Mouse (Mus musculus) midbrain, embryonic 11.5 days (tissue): ENCODE measurements at regions not wholly inside any gene's neighbourhood (a gene's known extent, or its start where the extent isn't known, plus 50 kb on each side); places are given as distances from the start of the nearest gene placed in this dataset.

ENCODE experiments used
- ATAC-seq: fragments of 200-750 bp; cut with Nextera tagmentation; 2 replicates; pipeline ENCODE4 v1.8.0; 2017; ENCODE audit warnings: moderate TSS enrichment, moderate library complexity; ENCODE audit not compliant: low FRiP score
- DNase-seq: peaks from one replicate; pipeline ENCODE4 v3.0.0; 2015; ENCODE audit warnings: low spot score; ENCODE audit errors: missing footprints
- H3K27ac ChIP-seq: fragments of 300-500 bp; sonication (generic); 2 replicates; pipeline ENCODE4 v1.5.1; 2014; ENCODE audit warnings: low read depth, low read length
- H3K27me3 ChIP-seq: fragments of 300-500 bp; sonication (generic); 2 replicates; pipeline ENCODE4 v1.6.1; 2014; ENCODE audit warnings: mild to moderate bottlenecking, low read length, moderate library complexity, mixed read lengths; ENCODE audit not compliant: control insufficient read depth, insufficient read depth
- H3K36me3 ChIP-seq: fragments of 300-500 bp; sonication (generic); 2 replicates; pipeline ENCODE4 v1.6.1; 2014; ENCODE audit warnings: mild to moderate bottlenecking, low read length, moderate library complexity, mixed read lengths; ENCODE audit not compliant: control insufficient read depth, insufficient read depth
- H3K4me1 ChIP-seq: fragments of 300-500 bp; sonication (generic); 2 replicates; pipeline ENCODE4 v1.6.1; 2014; ENCODE audit warnings: low read length; ENCODE audit not compliant: control insufficient read depth, insufficient read depth
- H3K4me2 ChIP-seq: fragments of 300-500 bp; sonication (generic); 2 replicates; pipeline ENCODE4 v1.6.1; 2014; ENCODE audit warnings: mild to moderate bottlenecking, moderate library complexity
- H3K4me3 ChIP-seq: fragments of 300-500 bp; sonication (generic); 2 replicates; pipeline ENCODE4 v1.5.1; 2014; ENCODE audit warnings: low read depth, low read length
- H3K9ac ChIP-seq: fragments of 300-500 bp; sonication (generic); 2 replicates; pipeline ENCODE4 v1.6.1; 2014; ENCODE audit warnings: low read length
- H3K9me3 ChIP-seq: fragments of 300-500 bp; sonication (generic); 2 replicates; pipeline ENCODE4 v1.6.1; 2016; ENCODE audit warnings: low read length; ENCODE audit not compliant: control insufficient read depth
- WGBS: fragments of 180-500 bp; shearing (Covaris S2); extraction: QIAGEN DNeasy Blood & Tissue Kit; methylation state at CpG from one replicate; pipeline ENCODE4 v1.1.7; 2014; 5-methylcytosine and 5-hydroxymethylcytosine counted together

DNA sequence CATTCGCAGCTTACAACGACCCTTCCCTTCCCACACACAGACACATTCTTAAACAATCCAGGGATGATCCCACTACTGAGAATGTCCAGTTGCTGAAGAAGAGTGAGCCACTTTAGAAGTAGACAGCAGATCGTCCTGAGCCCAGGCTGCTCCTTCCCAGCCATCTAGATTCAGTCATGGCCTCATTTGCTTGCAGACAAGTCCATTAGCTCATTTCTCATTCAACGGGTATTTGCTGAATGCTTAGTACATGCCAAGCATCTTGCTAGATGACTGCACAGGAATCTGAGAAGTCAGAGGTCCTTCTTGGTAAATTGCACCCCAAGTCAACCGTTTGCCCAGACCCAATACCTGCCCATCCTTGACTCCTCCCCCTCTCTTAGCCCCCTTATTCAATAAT is 57.8 kb downstream of the Ier5 start:
- Histone ChIP-seq H3K9me3 (no peaks in the 10 kb centered on the region), H3K9ac (no peak overlapping the region), H3K4me2 (no peak overlapping the region), H3K27ac (no peak overlapping the region), H3K4me1 (no peaks in the 10 kb centered on the region), H3K4me3 (no peak overlapping the region), H3K36me3 (no peaks in the 10 kb centered on the region), H3K27me3 (no peaks in the 10 kb centered on the region)
- WGBS, result 75% methylated on average over 5 of the region's 5 CpGs
- DNase-seq, result no peak
- no peak for ATAC-seq

GRCm38 (mm10) chr1:155040939-155041371 is 58.5 kb downstream of the Ier5 start:
- ATAC-seq, result no peak
- WGBS, result 86% methylated on average over 1 of the region's 1 CpGs
- DNase-seq, result no peak
- Histone ChIP-seq H3K27me3 (no peaks in the 10 kb centered on the region), H3K4me2 (no peak overlapping the region), H3K4me1 (no peaks in the 10 kb centered on the region), H3K9me3 (no peaks in the 10 kb centered on the region), H3K36me3 (no peaks in the 10 kb centered on the region), H3K27ac (no peak overlapping the region), H3K4me3 (no peak overlapping the region), H3K9ac (no peak overlapping the region)

DNA sequence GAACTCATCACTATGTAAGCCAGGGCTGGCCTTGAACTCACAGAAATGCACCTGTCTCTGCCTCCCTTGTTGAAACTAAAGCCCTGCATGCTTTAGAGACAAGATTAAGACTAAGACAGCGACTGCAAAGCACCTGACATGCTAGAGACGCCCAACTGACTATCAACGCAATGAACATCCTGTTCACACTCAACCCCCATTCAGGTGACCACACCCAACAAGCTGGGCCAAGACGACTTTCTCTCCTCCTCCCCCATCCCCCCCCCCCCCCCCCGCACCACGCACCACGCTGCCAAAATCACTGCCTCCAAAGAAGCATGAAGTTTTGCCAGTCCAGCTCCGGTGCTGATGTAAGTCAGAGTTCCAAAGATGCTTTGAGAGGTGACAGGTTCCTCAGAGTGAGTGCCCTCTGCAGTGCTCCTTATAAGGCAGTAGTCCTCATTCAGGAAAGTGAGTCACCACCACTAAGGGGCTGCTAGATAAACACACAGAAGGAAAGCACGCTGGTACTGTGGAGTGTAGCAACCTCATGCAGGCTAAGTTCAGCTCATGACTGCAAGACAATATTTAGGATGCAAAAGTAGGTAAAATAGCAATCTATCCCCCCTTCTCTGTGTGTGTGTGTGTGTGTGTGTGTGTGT is 59.2 kb downstream of the Ier5 start:
- Histone ChIP-seq H3K27ac (no peak overlapping the region), H3K9me3 (no peaks in the 10 kb centered on the region), H3K4me2 (no peak overlapping the region), H3K36me3 (no peaks in the 10 kb centered on the region), H3K4me1 (no peaks in the 10 kb centered on the region), H3K4me3 (no peak overlapping the region), H3K27me3 (no peaks in the 10 kb centered on the region), H3K9ac (no peak overlapping the region)
- ATAC-seq (no peak), DNase-seq (no peak)
- WGBS, result 64% methylated on average over 6 of the region's 9 CpGs

DNA sequence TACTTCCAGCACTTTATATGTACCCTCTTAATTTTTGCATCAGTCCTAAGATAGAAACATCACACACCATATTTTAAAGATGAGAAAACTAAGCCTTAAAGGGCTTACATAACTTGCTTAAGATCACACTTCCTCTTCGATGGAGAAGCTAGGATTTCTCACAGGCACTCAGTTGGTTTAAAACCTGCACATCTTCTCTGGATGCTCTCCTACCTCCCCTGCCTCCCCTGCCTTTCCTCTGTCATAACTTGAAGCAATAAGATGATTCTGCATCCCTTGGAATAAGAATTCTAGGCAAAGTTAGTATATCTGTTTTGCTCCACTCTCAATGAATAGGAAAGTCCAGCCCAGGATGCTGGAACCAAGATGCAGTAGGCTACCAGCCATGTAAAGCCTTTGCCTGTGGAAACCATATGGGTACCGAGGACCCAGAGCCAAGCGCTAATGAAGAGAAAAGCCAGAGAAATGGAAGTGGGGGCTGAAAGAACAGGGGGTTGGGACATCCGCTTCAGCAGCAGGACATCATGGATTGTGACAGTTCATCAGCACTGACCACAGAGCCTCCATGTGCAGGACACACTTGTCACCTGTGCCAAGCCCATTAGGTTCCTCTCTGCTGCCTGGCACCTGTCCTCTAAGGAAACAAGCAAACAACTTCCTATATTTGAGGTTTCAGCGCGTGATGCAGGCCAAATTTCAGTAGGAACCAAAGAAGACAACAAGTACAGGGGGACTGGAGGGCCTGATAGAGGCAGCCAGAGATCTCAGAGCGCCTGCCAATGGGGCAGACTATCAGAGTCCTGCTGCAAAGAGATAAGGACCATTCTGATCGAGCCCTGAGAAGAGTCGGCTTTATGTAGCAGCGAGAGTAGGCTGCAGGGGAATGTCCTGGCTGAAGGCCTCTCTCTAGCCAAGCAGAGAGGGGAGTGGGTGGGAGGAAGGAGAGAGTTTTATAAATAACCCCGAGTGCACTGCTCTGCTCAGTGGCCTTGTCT is 60.5 kb downstream of the Ier5 start:
- ATAC-seq (no peak), DNase-seq (no peak)
- Histone ChIP-seq H3K27me3 (no peaks in the 10 kb centered on the region), H3K4me1 (no peaks in the 10 kb centered on the region), H3K9ac (no peak overlapping the region), H3K27ac (no peak overlapping the region), H3K9me3 (no peaks in the 10 kb centered on the region), H3K36me3 (no peaks in the 10 kb centered on the region), H3K4me3 (no peak overlapping the region), H3K4me2 (no peak overlapping the region)
- 79% methylated on average over 11 of the region's 11 CpGs for WGBS

GRCm38 (mm10) chr1:155037479-155037878 is 62.0 kb downstream of the Ier5 start:
- no peak overlapping the region for H3K27ac ChIP-seq
- H3K36me3 ChIP-seq, result no peaks in the 10 kb centered on the region
- no peak for ATAC-seq

DNA sequence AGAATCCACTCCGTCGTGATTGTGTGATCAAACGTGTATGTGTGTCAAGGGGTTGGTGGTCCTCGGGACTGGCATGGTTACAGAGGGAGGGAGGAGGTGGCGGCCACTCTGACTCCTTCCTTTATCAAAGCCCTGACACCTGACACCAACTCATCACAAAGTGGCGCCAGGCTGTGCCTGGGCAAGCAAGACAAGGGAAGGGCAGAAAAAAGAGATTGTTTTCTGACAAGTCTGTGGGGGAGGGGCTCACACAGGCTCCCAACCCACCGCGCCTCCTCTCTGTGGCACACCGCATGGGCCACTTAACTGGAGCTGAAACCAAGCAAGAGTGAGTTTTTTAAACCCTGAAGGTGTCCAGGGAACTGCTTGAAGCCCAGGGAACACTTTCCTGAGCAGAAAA is 68.5 kb downstream of the Ier5 start:
- H3K9me3 ChIP-seq, result no peaks in the 10 kb centered on the region
- no peak overlapping the region for H3K4me3 ChIP-seq
- WGBS, result 10% methylated on average over 9 of the region's 9 CpGs
- H3K27me3 ChIP-seq, result no peaks in the 10 kb centered on the region
- peaks cover 7% of the 10 kb centered on the region; the same call in 1 of the 2 replicates for H3K4me1 ChIP-seq
- H3K9ac ChIP-seq, result no peak overlapping the region
- H3K36me3 ChIP-seq, result no peaks in the 10 kb centered on the region
- H3K4me2 ChIP-seq, result no peak overlapping the region
- ATAC-seq, result peak; percentile 31; the same call in 1 of the 2 replicates
- DNase-seq, result no peak
- no peak overlapping the region for H3K27ac ChIP-seq

More at GRCm38 (mm10) chr1:155037479-155037878, 62.0 kb downstream of the Ier5 start:
- no peak for DNase-seq
- Histone ChIP-seq H3K4me1 (no peaks in the 10 kb centered on the region), H3K27me3 (no peaks in the 10 kb centered on the region), H3K4me3 (no peak overlapping the region), H3K4me2 (no peak overlapping the region), H3K9me3 (no peaks in the 10 kb centered on the region), H3K9ac (no peak overlapping the region)
- WGBS, result 96% methylated on average over 3 of the region's 3 CpGs

DNA sequence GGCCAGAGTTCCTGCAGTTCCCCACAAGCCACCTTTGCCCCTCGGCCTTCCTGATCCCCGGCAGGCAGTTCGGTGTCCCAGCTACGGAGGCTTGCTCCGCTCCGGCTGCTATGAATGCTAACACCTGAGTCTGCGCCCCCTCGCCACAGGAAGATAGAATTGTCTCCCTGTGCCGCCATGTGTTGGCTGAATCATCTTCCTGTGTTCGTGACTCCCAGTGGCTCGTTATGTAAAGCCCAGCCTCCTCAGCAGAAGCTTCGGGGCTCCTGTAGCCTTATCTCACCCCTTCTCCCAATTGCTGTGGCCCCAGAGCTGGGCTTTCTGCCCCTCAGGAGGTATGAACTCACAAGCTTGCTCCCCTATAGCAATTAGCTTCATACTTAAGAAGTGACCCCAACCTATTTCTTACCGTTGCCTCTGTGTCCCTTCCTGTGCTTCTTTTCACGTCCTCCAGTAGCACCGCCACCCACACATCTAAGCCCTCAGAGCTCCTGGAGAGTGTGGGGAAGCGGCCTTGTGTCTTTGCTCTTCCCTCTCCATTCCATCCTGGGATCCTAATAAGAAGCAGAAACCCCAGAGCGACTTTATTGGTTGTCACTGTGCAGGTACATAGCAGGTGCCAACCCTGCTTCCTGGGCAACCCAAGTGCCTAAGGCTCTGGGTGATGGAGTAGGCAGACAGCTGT is 70.1 kb downstream of the Ier5 start:
- peaks cover 7% of the 10 kb centered on the region; the same call in 1 of the 2 replicates for H3K4me1 ChIP-seq

GRCm38 (mm10) chr1:155028735-155029134 is 70.7 kb downstream of the Ier5 start:
- H3K4me1 ChIP-seq, result peaks cover 7% of the 10 kb centered on the region; the same call in 1 of the 2 replicates
- DNase-seq (no peak), ATAC-seq (no peak)
- no peak overlapping the region for H3K9ac ChIP-seq
- H3K36me3 ChIP-seq, result no peaks in the 10 kb centered on the region
- 50% methylated on average over 5 of the region's 5 CpGs for WGBS
- H3K27ac ChIP-seq, result no peak overlapping the region
- no peaks in the 10 kb centered on the region for H3K27me3 ChIP-seq
- no peaks in the 10 kb centered on the region for H3K9me3 ChIP-seq
- no peak overlapping the region for H3K4me3 ChIP-seq
- H3K4me2 ChIP-seq, result no peak overlapping the region

More for the DNA sequence above, 70.1 kb downstream of the Ier5 start:
- Histone ChIP-seq H3K4me2 (no peak overlapping the region), H3K4me3 (no peak overlapping the region), H3K9ac (no peak overlapping the region), H3K9me3 (no peaks in the 10 kb centered on the region), H3K27ac (no peak overlapping the region), H3K27me3 (no peaks in the 10 kb centered on the region), H3K36me3 (no peaks in the 10 kb centered on the region)
- 65% methylated on average over 17 of the region's 17 CpGs for WGBS
- DNase-seq, result no peak
- ATAC-seq, result no peak
